Mouse (Mus musculus) ovary, postnatal 10 days (tissue): ENCODE results near the gene Sdc1.

Experiments
- DNase-seq: peaks from one replicate; pipeline ENCODE4 v3.0.0; 2022; ENCODE audit warnings: low spot score

Gene Sdc1

GRCm38 (mm10) chr12:8770946-8771843 lies at the start of gene Sdc1:
TSS of gene Sdc1 (plus strand) at chr12:8771323.
- DNase-seq, result peak; percentile 76

DNA sequence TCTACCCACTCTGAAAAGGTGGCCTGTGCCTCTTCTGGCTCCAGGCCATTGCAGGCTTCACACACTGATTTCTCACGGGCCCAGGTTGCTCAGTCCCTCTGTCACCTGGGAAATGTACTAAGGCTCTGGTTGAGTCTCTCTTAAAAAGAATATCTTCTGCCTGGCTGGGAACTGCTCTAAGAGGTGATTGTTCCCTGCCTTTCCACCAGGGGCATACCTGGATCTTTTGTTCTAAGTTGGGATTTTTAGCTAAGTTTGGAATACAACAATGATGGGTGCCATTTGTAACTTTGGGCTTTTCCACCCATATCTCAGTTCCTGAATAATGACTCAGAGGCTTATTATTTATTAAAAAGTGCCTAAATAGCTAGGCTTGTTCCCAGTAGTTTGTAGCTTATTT lies 44.2 kb upstream of the Sdc1 start:
- no peak for DNase-seq

DNA sequence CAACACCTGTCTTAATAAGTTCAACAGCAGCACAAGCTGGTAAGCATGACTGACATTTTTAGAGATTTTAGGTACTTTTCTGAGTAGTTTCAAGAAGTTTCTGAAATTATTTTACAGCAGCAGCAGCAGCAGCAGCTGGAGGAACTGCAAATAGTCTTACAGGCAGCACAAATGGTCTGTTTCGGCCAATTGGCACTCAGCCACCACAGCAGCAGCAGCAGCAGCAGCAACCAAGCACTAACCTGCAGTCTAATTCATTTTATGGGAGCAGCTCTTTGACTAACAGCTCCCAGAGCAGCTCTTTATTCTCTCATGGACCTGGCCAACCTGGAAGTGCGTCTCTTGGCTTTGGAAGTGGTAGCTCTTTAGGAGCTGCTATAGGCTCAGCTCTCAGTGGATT lies 42.4 kb upstream of the Sdc1 start:
- no peak for DNase-seq

DNA sequence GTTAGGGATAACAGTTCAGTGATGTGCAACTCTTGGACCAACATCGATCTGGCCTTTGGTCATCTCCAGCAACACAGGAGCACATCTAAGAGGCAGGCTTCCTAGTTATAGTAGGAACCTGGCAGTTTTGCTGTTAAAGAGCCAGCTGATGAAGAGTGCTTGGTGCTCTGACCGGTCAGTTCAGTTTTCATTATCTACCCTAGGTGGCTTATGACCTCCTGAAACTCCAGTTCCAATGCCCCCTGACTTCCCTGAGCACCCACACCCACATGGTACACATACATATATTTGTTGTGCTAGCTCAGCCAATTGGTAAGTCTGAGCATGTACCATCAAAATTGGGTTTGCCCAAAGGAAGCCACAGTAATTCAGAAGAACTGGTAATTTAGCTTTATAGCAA lies 17.5 kb upstream of the Sdc1 start:
- DNase-seq, result no peak

- DNase-seq, result no peak
Measured at GRCm38 (mm10) chr12:8754116-8754515, 17.0 kb upstream of the Sdc1 start.

DNA sequence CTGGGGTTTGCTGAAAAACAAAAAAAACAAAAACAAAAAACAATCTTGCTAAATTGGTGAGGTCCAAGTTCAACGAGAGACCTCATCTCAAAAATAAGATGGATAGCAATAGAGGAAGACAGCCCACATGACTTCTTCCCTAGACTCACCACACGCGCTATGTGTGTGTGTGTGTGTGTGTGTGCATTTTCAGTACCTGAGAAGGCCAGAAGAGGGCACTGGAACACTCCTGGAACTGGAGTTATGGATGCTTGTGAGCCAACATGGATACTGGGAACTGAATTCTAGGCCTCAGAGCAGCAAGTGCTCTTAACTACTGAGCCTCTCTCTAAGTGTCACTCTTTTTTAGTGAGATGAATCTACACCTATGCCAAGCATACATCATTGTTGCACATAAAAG lies 13.1 kb upstream of the Sdc1 start:
- no peak for DNase-seq

DNA sequence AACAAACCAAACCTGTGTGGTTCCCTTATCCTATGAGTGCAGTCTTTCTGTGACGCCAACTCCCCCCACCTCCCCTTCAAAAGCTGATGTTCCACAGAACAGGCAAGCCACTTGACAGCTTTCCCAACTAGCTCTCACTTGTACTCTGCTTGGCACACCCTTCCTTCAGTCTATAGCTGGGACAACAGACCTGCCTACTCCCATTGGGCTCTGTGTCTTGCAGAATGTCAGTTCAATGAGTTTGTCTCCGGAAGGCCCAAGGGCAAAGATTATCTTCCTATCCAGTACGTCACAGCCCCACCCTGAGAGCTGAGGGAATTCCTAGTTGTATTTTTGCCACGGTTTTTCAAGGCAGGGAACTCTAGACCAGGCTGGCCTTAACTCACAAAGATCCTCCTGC lies 12.0 kb upstream of the Sdc1 start:
- no peak for DNase-seq

GRCm38 (mm10) chr12:8759779-8760178 lies 11.3 kb upstream of the Sdc1 start:
- no peak for DNase-seq

DNA sequence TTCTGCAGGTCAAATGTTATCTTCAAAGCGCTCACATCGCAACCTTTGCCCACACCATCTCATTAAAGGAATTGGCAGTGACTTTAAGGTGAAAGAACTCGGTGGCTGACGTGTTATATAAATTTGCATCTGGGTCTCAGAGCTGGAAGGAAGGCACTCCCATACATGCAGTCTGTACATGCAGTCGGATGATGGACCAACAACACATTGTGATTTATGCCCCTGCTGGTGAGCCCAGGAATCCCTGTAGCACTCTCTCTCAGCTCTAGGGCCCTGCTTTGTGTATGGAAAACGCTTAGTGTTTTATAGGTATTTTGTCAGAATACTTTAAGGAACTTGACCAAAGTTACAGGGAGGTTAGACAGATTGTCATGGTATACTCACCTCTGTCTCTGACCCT lies 10.6 kb upstream of the Sdc1 start:
- DNase-seq, result no peak

GRCm38 (mm10) chr12:8761058-8761457 lies 10.1 kb upstream of the Sdc1 start:
- DNase-seq, result no peak

- DNase-seq, result no peak
Measured at GRCm38 (mm10) chr12:8762667-8763066, 8.5 kb upstream of the Sdc1 start.

DNA sequence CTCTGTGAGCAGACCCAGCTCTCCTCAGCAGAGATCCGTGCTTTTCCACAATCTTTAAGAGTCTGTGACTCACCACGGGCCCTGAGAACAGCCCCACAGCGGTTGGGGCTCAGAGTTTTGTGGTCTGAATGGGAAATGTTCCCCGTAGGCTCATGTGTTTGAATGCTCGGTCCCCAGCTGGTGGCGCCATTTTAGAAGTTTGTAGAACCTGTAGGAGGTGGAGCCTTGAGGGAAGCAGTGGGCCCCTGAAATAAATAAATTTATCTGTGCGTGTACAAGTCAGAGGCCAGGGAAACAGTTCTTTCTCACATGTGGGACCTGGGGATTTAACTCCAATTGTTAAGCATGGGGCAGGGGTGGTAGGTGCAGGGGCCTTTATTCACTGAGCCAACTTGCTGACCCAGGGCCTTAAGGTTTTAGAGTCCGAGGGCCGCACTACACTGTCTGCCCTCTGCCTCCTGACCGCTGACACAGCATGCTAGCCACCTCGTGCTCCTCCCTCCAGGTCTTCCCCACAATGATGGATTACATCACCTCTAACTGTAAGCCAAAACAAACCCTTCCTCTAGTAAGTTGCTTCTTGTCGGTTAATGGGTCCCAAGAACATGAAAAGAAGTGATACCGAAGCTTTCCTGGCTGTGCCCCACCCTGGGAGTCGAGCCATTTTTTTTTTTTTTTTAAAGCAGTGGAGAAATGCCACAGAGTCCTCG lies 6.7 kb upstream of the Sdc1 start:
- no peak for DNase-seq

- DNase-seq, result peak; percentile 29
Measured at GRCm38 (mm10) chr12:8771844-8772380, 789 bp downstream of the Sdc1 start.

- peak; percentile 42 for DNase-seq
Measured at GRCm38 (mm10) chr12:8772451-8773143, 1.5 kb downstream of the Sdc1 start.

DNA sequence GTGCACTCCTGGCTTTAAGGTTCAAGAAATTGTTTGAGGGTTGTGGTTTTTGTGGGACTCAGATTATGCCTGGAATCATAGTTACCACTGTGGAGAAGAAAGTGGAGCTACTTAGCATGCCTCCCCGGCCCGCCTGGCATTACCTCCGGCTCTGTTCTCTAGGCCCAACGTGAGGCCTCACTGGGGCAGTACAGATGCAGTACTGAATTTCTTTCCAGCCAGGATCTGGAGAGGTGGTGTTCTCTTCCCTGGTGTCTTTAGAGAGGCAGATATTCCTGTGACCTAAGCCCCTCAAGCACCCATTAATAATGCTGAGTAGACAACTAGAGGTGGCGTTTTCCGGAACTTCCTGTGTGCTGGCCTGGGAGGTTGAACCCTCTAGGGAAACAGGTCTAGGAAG lies 2.2 kb downstream of the Sdc1 start:
- DNase-seq, result no peak

GRCm38 (mm10) chr12:8774183-8774582 lies 3.1 kb downstream of the Sdc1 start:
- DNase-seq, result no peak

DNA sequence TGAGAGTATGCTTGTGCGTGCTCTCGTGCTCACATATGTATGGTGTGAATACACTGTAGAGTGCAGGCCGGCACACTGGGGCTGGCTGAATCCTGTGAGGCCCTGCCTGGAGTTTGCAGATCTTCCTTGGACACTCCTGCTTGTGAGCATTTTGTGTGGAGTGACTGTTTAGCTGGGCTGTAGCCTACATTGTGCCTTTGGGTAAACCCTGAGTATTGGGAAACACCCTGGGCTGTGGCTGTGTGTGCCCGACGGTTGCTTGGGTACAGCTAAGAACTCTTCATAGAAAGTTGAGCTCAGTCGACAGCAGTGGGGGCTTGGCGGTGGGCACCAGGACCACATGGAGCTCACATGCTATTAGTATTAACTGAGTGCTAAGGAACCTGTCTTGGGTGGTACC lies 5.1 kb downstream of the Sdc1 start:
- DNase-seq, result no peak

DNA sequence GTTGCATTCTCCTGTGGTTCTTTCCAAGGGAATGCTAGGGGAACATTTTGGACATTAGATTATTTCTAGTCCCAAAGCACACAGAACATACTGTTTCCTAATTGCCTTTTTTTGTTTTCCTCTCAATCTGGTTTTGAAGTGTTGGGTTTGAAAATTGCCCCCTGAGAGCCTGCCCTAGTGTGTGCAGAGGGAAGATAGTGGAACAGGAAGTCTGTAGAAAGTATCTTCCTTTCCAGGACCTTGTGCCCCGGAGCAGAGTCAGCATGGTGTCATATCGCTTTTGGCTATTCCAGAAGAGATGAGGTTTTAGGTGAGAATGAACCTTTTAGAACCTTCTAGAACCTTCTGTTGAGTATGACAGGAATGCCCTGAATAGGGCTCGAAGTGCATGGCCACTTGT lies 5.6 kb downstream of the Sdc1 start:
- DNase-seq, result no peak

DNA sequence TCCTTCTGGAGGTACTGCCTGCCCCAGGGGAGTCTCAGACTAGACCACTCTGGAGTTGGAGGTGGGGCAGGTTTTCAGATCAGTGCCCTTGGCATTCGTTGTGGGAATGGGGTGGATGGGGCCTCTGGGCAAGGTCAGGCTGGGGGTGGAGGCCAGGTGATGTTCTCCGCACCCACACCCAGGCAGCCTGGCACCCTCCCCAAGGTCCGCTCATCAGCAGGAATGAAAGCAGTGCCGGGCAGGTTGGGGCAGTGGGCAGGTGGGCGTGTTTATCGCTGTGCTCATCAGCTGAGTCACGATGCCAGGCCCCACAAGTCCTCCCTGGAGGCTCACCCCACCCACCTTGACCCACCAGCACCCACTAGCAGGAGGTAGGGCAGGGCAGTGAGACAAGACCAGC lies 7.0 kb downstream of the Sdc1 start:
- DNase-seq, result no peak

DNA sequence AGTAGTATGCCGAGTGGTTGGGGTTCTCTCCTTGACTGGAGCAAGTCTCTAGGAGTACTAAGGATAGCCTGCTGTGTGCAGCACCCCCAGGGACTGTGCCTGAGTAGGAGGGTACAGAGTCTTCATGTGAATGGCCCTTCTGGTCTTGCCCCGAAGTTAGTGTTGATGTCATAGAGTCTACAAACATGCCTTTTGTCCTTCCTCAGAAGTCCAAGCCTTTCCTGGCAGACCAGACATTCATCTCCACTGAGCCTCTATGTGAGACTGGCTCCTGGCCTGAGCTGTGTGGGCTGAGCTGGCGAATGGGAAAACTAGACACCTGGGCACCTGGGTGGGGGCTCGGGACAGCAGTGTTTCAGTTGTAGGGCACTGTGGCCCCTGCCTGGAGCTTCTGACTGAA lies 8.7 kb downstream of the Sdc1 start:
- DNase-seq, result no peak

GRCm38 (mm10) chr12:8781121-8781520 lies 10.0 kb downstream of the Sdc1 start:
- no peak for DNase-seq

GRCm38 (mm10) chr12:8781681-8782378 lies 10.7 kb downstream of the Sdc1 start:
- DNase-seq, result peak; percentile 22
